Mouse (Mus musculus): ENCODE measurements around the gene Sntb2. TPM values are rescaled to one million over a fixed set of nuclear protein-coding genes. Genes with fewer than 3 reads are reported as not detected.

Gene Sntb2
- polyA plus RNA-seq, 1 experiment from 2014 or later: 10.3 TPM

Other genes with a start within 250 kb of the Sntb2 start
- gene Has3, start 65.5 kb upstream of the Sntb2 start, polyA plus RNA-seq (2015; fragmentation: Nextera tagmentation; extraction: Ambion mirVana): 0.04 and 0.18 TPM in 2 replicates
- 43.6 and 47.1 TPM in 2 replicates for gene Utp4, start 42.1 kb upstream of the Sntb2 start, polyA plus RNA-seq (2015; fragmentation: Nextera tagmentation; extraction: Ambion mirVana)
- gene Vps4a, start 95.5 kb downstream of the Sntb2 start, polyA plus RNA-seq (2015; fragmentation: Nextera tagmentation; extraction: Ambion mirVana): 46.1 and 50.3 TPM in 2 replicates
- gene Pdf, start 112.9 kb downstream of the Sntb2 start, polyA plus RNA-seq (2015; fragmentation: Nextera tagmentation; extraction: Ambion mirVana): 41.2 and 46.7 TPM in 2 replicates
- gene Cog8, start 120.9 kb downstream of the Sntb2 start, polyA plus RNA-seq (2015; fragmentation: Nextera tagmentation; extraction: Ambion mirVana): 24.8 and 25.9 TPM in 2 replicates
- gene Nip7, start 121.1 kb downstream of the Sntb2 start, polyA plus RNA-seq (2015; fragmentation: Nextera tagmentation; extraction: Ambion mirVana): 51.7 and 59.1 TPM in 2 replicates
- 0.41 TPM in 1 of 2 replicates, not detected in the other for gene Tmed6, start 129.9 kb downstream of the Sntb2 start, polyA plus RNA-seq (2015; fragmentation: Nextera tagmentation; extraction: Ambion mirVana)
- 9.9 and 10.7 TPM in 2 replicates for gene Terf2, start 160.8 kb downstream of the Sntb2 start, polyA plus RNA-seq (2015; fragmentation: Nextera tagmentation; extraction: Ambion mirVana)
- 58.9 and 60.2 TPM in 2 replicates for gene Cyb5b, start 214.9 kb downstream of the Sntb2 start, polyA plus RNA-seq (2015; fragmentation: Nextera tagmentation; extraction: Ambion mirVana)